Mouse (Mus musculus) c-Kit-positive CD71-positive TER-119-negative erythroid progenitor cells, embryonic 14.5 days (primary cell): ENCODE data around the gene Nr1d1.
"Not testable (repeated sequence)": the region's sequence is repeated elsewhere in the genome, so short reads cannot be mapped to it uniquely, and the experiment has no call there.

Experiments used
- DNase-seq: peaks from one replicate; pipeline ENCODE4 v3.0.0-alpha.2; 2013; ENCODE audit warnings: low read depth

Gene Nr1d1

GRCm38 (mm10) chr11:98737220-98737619, 37.9 kb downstream of the Nr1d1 start:
- DNase-seq = not testable (repeated sequence)

GRCm38 (mm10) chr11:98736176-98736575, 39.0 kb downstream of the Nr1d1 start:
- no peak for DNase-seq

- no peak for DNase-seq
These were observed 40.0 kb downstream of the Nr1d1 start for GRCm38 (mm10) chr11:98735111-98735510.

- DNase-seq = no peak
These were observed 41.1 kb downstream of the Nr1d1 start for GRCm38 (mm10) chr11:98734020-98734419.

- no peak for DNase-seq
These were observed 44.0 kb downstream of the Nr1d1 start for GRCm38 (mm10) chr11:98731134-98731533.

- DNase-seq = no peak
These were observed 44.4 kb downstream of the Nr1d1 start for GRCm38 (mm10) chr11:98730727-98731126.

GRCm38 (mm10) chr11:98729119-98729588, 46.0 kb downstream of the Nr1d1 start, which contains the start of gene Med24:
Gene Med24 (minus strand): TSS chr11:98729435.
- DNase-seq = peak; percentile 88

- DNase-seq = no peak
These were observed 49.1 kb downstream of the Nr1d1 start for GRCm38 (mm10) chr11:98725926-98726506.

GRCm38 (mm10) chr11:98723098-98723497, 52.0 kb downstream of the Nr1d1 start:
- no peak for DNase-seq

- no peak for DNase-seq
These were observed 53.5 kb downstream of the Nr1d1 start for GRCm38 (mm10) chr11:98721458-98722226.

- DNase-seq = no peak
These were observed 54.4 kb downstream of the Nr1d1 start for GRCm38 (mm10) chr11:98720756-98721155.
